Mouse (Mus musculus) intestine, postnatal 0 days (tissue): ENCODE data around the gene Irx2. TPM values are rescaled to one million over a fixed set of nuclear protein-coding genes. Genes with fewer than 3 reads are reported as not detected.
A peak's percentile ranks its signal among the peaks of the same experiment; 100 is the strongest.

Experiments used
- ATAC-seq: fragments of 200-750 bp; cut with Nextera tagmentation; 2 replicates; pipeline ENCODE4 v1.8.0; 2017; ENCODE audit warnings: mild to moderate bottlenecking, moderate TSS enrichment, moderate library complexity
- H3K27ac ChIP-seq: fragments of 300-500 bp; sonication (generic); 2 replicates; pipeline ENCODE4 v1.5.1; 2014; ENCODE audit warnings: mild to moderate bottlenecking, low read depth, low read length, moderate library complexity
- H3K27me3 ChIP-seq: fragments of 300-500 bp; sonication (generic); replicated peaks from 2 replicates; pipeline ENCODE4 v1.6.1; 2014; ENCODE audit warnings: low read length, mixed read lengths; ENCODE audit not compliant: control insufficient read depth, insufficient read depth
- H3K36me3 ChIP-seq: fragments of 300-500 bp; sonication (generic); 2 replicates; pipeline ENCODE4 v1.6.1; 2014; ENCODE audit warnings: mild to moderate bottlenecking, moderate library complexity; ENCODE audit not compliant: control insufficient read depth, insufficient read depth
- H3K4me1 ChIP-seq: fragments of 300-500 bp; sonication (generic); replicated peaks from 2 replicates; pipeline ENCODE4 v1.6.1; 2014; ENCODE audit warnings: antibody characterized with exemption, low read length, mixed read lengths; ENCODE audit not compliant: control insufficient read depth, insufficient read depth
- H3K4me2 ChIP-seq: fragments of 300-500 bp; sonication (generic); replicated peaks from 2 replicates; pipeline ENCODE4 v1.6.1; 2014; ENCODE audit warnings: low read depth, mild to moderate bottlenecking, moderate library complexity
- H3K4me3 ChIP-seq: fragments of 300-500 bp; sonication (generic); 2 replicates; pipeline ENCODE4 v1.5.1; 2014; ENCODE audit warnings: low read depth, low read length
- H3K9ac ChIP-seq: fragments of 300-500 bp; sonication (generic); 2 replicates; pipeline ENCODE4 v1.6.1; 2014; ENCODE audit warnings: mild to moderate bottlenecking, low read depth, low read length
- H3K9me3 ChIP-seq: fragments of 300-500 bp; sonication (generic); 2 replicates; pipeline ENCODE4 v1.6.1; 2016; ENCODE audit warnings: mixed run types; ENCODE audit not compliant: control insufficient read depth
- CTCF ChIP-seq: sonication (generic); IDR thresholded peaks from 2 replicates; pipeline ENCODE4 v1.5.1; 2016; ENCODE audit warnings: low read depth, mild to moderate bottlenecking, control low read depth, antibody characterized with exemption, moderate library complexity
- WGBS: fragments of 180-500 bp; shearing (Covaris S2); extraction: QIAGEN DNeasy Blood & Tissue Kit; methylation state at CpG from one replicate; pipeline ENCODE4 v1.1.7; 2014; 5-methylcytosine and 5-hydroxymethylcytosine counted together
- polyA plus RNA-seq: library from polyadenylated mRNA; unstranded; fragments of >200 nt; fragmentation: Nextera tagmentation; extraction: Ambion mirVana; gene quantifications from 2 replicates; pipeline ENCODE4 v1.2.1, GENCODE M21; 2015

Gene Irx2
- polyA plus RNA-seq, 1 experiment from 2014 or later, result 0.14 TPM

DNA sequence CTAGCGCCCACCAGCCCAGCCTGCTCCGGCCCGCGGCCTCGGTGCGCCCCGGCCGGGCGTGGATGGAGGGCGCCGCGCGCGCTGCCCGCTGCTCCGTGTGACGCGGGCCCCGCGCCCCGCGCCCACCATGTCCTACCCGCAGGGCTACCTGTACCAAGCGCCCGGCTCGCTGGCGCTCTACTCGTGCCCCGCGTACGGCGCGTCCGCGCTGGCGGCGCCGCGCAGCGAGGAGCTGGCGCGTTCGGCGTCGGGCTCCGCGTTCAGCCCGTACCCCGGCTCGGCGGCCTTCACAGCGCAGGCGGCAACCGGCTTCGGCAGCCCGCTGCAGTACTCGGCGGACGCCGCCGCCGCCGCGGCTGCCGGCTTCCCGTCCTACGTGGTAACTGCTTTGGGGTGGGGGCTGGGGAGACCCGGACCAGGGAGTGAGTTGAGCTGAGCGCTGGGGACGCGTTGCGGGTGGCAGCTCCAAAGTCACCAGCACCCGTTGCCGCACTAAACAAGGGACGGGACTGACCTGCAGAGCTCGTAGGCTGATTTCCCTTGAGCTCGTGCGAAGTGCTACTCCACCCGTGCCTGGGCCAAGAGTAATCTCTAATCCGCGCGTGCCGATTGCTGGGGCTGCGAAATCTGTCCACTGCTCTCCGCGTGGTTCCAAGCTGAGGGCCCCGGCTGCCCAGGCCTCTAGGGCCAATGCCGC lies 463 bp downstream of the Irx2 start:
- Histone ChIP-seq H3K36me3 (no peaks in the 10 kb centered on the region), H3K4me3 (peak overlapping the region; percentile 45), H3K27ac (no peak overlapping the region), H3K27me3 (peaks cover 94% of the 10 kb centered on the region), H3K9me3 (no peaks in the 10 kb centered on the region), H3K9ac (no peak overlapping the region), H3K4me1 (no peaks in the 10 kb centered on the region; the same call in 1 of the 2 replicates), H3K4me2 (peak overlapping the region; percentile 84)
- no peak for TF ChIP-seq CTCF
- ATAC-seq, result peak; percentile 29
- under 1% methylated on average over 71 of the region's 88 CpGs for whole genome bisulfite sequencing

DNA sequence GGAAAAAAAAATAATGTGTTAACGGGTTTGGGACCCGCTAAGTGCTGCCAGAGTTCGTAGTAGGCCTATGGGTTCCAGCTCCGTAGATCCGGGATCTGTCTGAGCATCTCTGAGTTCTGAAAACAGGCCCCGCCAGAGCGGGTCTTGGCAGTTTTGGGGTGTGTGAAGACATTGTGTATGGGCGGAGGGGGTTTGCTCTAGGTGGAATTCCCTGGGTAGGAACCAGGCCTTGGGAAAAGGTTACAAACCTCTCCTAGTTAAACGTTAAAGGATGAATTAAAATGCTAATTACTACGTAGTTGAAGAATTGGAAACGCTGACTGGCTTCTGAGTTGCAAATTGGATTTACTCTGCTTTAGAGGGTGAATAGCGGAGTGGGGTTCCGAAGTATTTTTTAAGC lies 1.2 kb downstream of the Irx2 start:
- 10% methylated on average over 13 of the region's 13 CpGs for WGBS
- H3K9ac ChIP-seq, result no peak overlapping the region
- no peak for TF ChIP-seq CTCF

DNA sequence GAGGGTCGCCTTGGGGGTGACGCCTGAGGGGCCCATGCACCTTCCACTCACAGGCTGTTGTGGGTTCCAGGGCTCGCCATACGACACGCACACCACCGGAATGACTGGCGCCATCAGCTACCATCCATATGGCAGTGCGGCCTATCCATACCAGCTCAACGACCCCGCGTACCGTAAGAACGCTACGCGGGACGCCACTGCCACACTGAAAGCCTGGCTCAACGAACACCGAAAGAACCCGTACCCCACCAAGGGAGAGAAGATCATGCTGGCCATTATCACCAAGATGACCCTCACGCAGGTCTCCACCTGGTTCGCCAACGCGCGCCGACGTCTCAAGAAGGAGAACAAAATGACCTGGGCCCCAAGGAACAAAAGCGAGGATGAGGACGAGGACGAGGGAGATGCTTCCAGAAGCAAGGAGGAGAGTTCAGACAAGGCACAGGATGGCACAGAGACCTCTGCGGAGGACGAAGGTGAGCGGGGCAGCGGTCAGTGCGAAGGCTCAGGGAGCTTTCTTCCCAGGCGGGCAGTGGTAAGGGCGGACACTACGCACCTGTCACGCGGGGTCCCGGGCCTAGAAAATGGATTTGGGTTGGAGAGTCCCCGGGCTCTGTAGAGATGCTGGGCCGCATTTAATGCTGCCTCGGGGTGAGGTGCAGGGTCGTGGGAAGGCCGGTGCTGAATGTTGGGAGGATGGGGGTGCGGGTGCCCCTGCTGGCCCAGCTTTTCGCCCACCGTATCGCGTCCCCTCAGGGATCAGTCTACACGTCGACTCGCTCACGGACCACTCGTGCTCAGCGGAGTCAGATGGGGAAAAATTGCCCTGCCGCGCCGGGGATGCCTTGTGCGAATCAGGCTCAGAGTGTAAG lies 2.1 kb downstream of the Irx2 start:
- ATAC-seq, result no peak
- WGBS, result 15% methylated on average over 60 of the region's 60 CpGs
- H3K4me3 ChIP-seq, result no peak overlapping the region; the same call in 1 of the 2 replicates
- H3K27me3 ChIP-seq, result peaks cover 94% of the 10 kb centered on the region
- no peak overlapping the region for H3K27ac ChIP-seq
- H3K9me3 ChIP-seq, result no peaks in the 10 kb centered on the region
- no peak overlapping the region for H3K9ac ChIP-seq
- H3K4me2 ChIP-seq, result no peak overlapping the region
- H3K36me3 ChIP-seq, result no peaks in the 10 kb centered on the region
- no peaks in the 10 kb centered on the region; the same call in 1 of the 2 replicates for H3K4me1 ChIP-seq
- no peak for TF ChIP-seq CTCF

More for the DNA sequence above, 1.2 kb downstream of the Irx2 start:
- no peaks in the 10 kb centered on the region for H3K36me3 ChIP-seq
- no peak overlapping the region for H3K4me2 ChIP-seq
- peaks cover 94% of the 10 kb centered on the region for H3K27me3 ChIP-seq
- no peak overlapping the region for H3K27ac ChIP-seq
- H3K4me3 ChIP-seq, result no peak overlapping the region
- ATAC-seq, result no peak
- H3K9me3 ChIP-seq, result no peaks in the 10 kb centered on the region
- no peaks in the 10 kb centered on the region; the same call in 1 of the 2 replicates for H3K4me1 ChIP-seq

DNA sequence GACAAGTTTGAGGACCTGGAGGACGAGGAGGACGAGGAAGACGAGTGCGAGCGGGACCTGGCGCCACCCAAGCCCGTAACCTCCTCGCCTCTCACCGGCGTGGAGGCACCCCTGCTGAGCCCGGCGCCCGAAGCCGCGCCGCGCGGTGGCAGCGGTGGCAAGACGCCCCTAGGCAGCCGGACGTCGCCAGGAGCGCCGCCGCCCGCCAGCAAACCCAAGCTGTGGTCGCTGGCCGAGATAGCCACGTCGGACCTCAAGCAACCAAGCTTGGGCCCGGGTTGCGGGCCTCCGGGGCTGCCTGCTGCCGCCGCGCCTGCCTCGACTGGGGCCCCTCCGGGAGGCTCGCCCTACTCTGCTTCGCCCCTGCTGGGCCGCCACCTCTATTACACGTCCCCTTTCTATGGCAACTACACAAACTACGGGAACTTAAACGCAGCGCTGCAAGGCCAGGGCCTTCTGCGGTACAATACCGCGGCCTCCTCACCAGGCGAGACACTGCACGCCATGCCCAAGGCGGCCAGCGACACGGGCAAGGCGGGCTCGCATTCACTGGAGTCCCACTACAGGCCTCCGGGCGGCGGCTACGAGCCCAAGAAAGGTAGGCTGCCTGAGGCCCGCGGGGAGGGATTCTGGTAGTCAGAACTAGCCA lies 2.9 kb downstream of the Irx2 start:
- H3K36me3 ChIP-seq, result no peaks in the 10 kb centered on the region
- no peak overlapping the region; the same call in 1 of the 2 replicates for H3K4me3 ChIP-seq
- peaks cover 92% of the 10 kb centered on the region for H3K27me3 ChIP-seq
- no peak overlapping the region for H3K27ac ChIP-seq
- no peaks in the 10 kb centered on the region; the same call in 1 of the 2 replicates for H3K4me1 ChIP-seq
- no peak for TF ChIP-seq CTCF
- H3K4me2 ChIP-seq, result 0 out of 2 replicates have a peak overlapping the region, but pooled peaks have one; percentile 24
- ATAC-seq, result no peak
- WGBS, result 10% methylated on average over 58 of the region's 62 CpGs
- H3K9ac ChIP-seq, result no peak overlapping the region
- no peaks in the 10 kb centered on the region for H3K9me3 ChIP-seq

DNA sequence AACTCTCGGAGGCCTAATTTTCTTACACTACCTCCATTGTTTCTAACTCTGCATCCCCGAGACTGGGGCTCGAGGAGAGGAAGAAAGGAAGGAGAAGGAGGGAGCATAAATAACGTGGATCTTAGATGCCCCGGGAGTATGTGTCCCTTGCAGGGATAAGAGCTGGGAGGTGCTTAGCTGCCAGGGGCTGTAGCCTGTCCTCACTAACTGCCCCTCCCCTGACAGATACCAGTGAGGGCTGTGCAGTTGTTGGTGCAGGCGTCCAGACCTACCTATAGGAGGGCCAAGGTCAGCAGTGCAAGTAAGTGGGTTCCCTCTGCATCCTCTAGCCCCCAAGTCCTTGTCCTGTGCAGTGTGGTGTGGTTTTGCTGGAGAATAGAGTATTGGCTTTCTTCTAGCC lies 3.7 kb downstream of the Irx2 start:
- Histone ChIP-seq H3K4me1 (no peaks in the 10 kb centered on the region; the same call in 1 of the 2 replicates), H3K9ac (no peak overlapping the region), H3K9me3 (no peaks in the 10 kb centered on the region), H3K36me3 (no peaks in the 10 kb centered on the region), H3K27ac (no peak overlapping the region), H3K27me3 (peaks cover 90% of the 10 kb centered on the region), H3K4me3 (no peak overlapping the region), H3K4me2 (no peak overlapping the region)
- no peak for TF ChIP-seq CTCF
- no peak for ATAC-seq
- 29% methylated on average over 6 of the region's 6 CpGs for WGBS

DNA sequence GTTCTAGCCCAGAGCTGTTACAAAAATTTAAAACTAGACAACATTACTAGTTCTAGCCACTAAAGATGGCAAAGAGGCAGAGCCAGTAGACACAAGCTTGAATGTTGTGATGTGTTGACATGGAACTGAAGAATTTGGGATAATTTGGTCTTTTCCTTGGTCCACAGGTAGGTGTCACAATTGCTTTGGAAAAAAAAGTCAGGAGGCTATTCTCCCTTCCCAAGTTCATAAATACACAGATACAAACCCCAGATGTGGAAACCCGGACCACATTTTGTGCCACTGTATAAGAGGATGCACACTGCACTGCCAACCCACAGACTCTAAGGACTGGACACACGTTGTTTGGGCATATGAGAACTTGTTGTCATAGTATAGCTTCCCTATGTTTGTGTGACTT lies 4.5 kb downstream of the Irx2 start:
- H3K4me3 ChIP-seq, result no peak overlapping the region
- H3K9me3 ChIP-seq, result no peaks in the 10 kb centered on the region
- no peak overlapping the region for H3K4me2 ChIP-seq
- no peaks in the 10 kb centered on the region for H3K36me3 ChIP-seq
- H3K4me1 ChIP-seq, result no peaks in the 10 kb centered on the region; the same call in 1 of the 2 replicates
- H3K27me3 ChIP-seq, result peaks cover 89% of the 10 kb centered on the region
- no peak for ATAC-seq
- no peak overlapping the region for H3K9ac ChIP-seq
- 0 out of 2 replicates have a peak, but pooled peaks have one; percentile 2 for TF ChIP-seq CTCF
- H3K27ac ChIP-seq, result no peak overlapping the region
- WGBS, result 45% methylated on average over 2 of the region's 2 CpGs
